ENCODE assay signal across 9 mouse cellular contexts in genomic region chr9:21846755-21847341, GRCm38 (mm10). TPM values are rescaled to one million over a fixed set of nuclear protein-coding genes. Genes with fewer than 3 reads are reported as not detected.
A peak's percentile ranks its signal among the peaks of the same experiment; 100 is the strongest.
DNase-seq lines count a peak whose midpoint lies in the region; ATAC-seq and TF ChIP-seq lines count a peak whose summit lies in the region.
"Had no signal": no experiment of that assay in that cellular context is flagged by ENCODE, and none has a peak within 500 bp of the region (broad histone marks: within the 10 kb centered on the region; RNA-seq: fewer than 3 reads in every experiment).

No protein-coding gene starts in this region.

- peak overlapping the region; percentile 63 for H3K4me2 ChIP-seq in lung, embryonic 14.5 days

- H3K27me3 ChIP-seq in kidney, adult 2 months (replicated peaks; ENCODE audit: control insufficient read depth, insufficient read depth, low read length), result no peaks in the 10 kb centered on the region
- H3K27me3 ChIP-seq in lung, embryonic 14.5 days (ENCODE audit: insufficient read depth, low read length), result no peaks in the 10 kb centered on the region

- H3K9me3 ChIP-seq in lung, embryonic 14.5 days (ENCODE audit: low read depth, low read length), result no peaks in the 10 kb centered on the region
- H3K9me3 ChIP-seq: G1E had no signal

- no peaks in the 10 kb centered on the region for H3K4me1 ChIP-seq in kidney, adult 2 months (ENCODE audit: control insufficient read depth, insufficient read depth, low read length)
- H3K4me1 ChIP-seq in lung, embryonic 14.5 days (ENCODE audit: insufficient read depth), result peaks cover 25% of the 10 kb centered on the region

- peak overlapping the region; percentile 51 for H3K9ac ChIP-seq in lung, embryonic 14.5 days

- 36% methylated on average over 11 of the region's 11 CpGs for WGBS in kidney, adult 2 months
- WGBS in lung, embryonic 14.5 days, result 8% methylated on average over 11 of the region's 11 CpGs

- no peaks in the 10 kb centered on the region; the same call in 1 of the 2 replicates for H3K36me3 ChIP-seq in kidney, adult 2 months (ENCODE audit: control insufficient read depth, insufficient read depth, low read length)
- peaks cover 39% of the 10 kb centered on the region for H3K36me3 ChIP-seq in lung, embryonic 14.5 days (ENCODE audit: insufficient read depth)

- peak overlapping the region; percentile 88 for H3K27ac ChIP-seq in kidney, adult 2 months (ENCODE audit: insufficient read depth, low read depth, low read length)
- H3K27ac ChIP-seq in lung, embryonic 14.5 days (ENCODE audit: low read depth), result peak overlapping the region; percentile 94

- peak; percentile 83 for ATAC-seq in lung, embryonic 14.5 days (ENCODE audit: insufficient read depth)
- no peak for ATAC-seq in megakaryocyte progenitor cell, adult 5-6 weeks (replicated peaks; ENCODE audit: poor library complexity)

- no peak for TF ChIP-seq POLR2A in kidney, adult 2 months (IDR thresholded peaks at IDR 0.05; ENCODE audit: low read depth, low read length)

- TF ChIP-seq CTCF in kidney, adult 2 months (conservative IDR thresholded peaks at IDR 0.05; ENCODE audit: insufficient read depth, insufficient read length, low read depth, low read length), result no peak
- TF ChIP-seq CTCF in lung, embryonic 14.5 days (IDR thresholded peaks at IDR 0.05; ENCODE audit: low read depth), result no peak

- H3K4me3 ChIP-seq in kidney, adult 2 months (ENCODE audit: insufficient read depth, low read depth, low read length), result peak overlapping the region; percentile 4; the same call in 1 of the 2 replicates
- H3K4me3 ChIP-seq in lung, embryonic 14.5 days (ENCODE audit: low read depth, low read length), result peak overlapping the region; percentile 31

- peak; percentile 52 for DNase-seq in retina, postnatal 1 day
- no peak for DNase-seq in retina, embryonic 14.5 days (ENCODE audit: low spot score)
- peak; percentile 89 for DNase-seq in heart, adult 8-10 months (ENCODE audit: low spot score)
- DNase-seq in kidney, adult 2 months, result peak; percentile 88
- peak; percentile 92 for DNase-seq in lung, embryonic 14.5 days
- DNase-seq in testis, postnatal 10 days (ENCODE audit: low spot score), result peak; percentile 68
- DNase-seq in layer of hippocampus, postnatal 14 days (ENCODE audit: low spot score in 2 of 2), result no peak

RNA-seq across cellular contexts. Expression of gene Dock6, which starts 5.6 kb away (rescaled TPM):
- 10 to 100 TPM; 27.3 to 35.7 (median 30.7) TPM for total RNA-seq in heart, adult 8-10 months (2022)
- 67.7 and 84.6 TPM in 2 replicates for polyA plus RNA-seq in kidney, adult 2 months (2012; rRNA removed)
- 52.3 and 60.9 TPM in 2 replicates for polyA plus RNA-seq in lung, embryonic 14.5 days (2014; fragmentation: Nextera tagmentation; extraction: Ambion mirVana)
- 0.64 and 1.6 TPM in 2 replicates for total RNA-seq in megakaryocyte progenitor cell, adult 5-6 weeks (2015)
- 0.67 and 2.3 TPM in 2 replicates for total RNA-seq in megakaryocyte progenitor cell, adult 5-6 weeks (2017)
- 10 to 100 TPM; 24.5 to 24.7 TPM for total RNA-seq in layer of hippocampus, postnatal 14 days (2021)

RNA-seq across cellular contexts. Expression of gene Angptl8, which starts 11.5 kb away (rescaled TPM):
- total RNA-seq in heart, adult 8-10 months (2022), result under 1 TPM in 1 of 4 experiments, not detected in 3; 0.38 TPM
- polyA plus RNA-seq in kidney, adult 2 months (2012; rRNA removed), result 11.9 and 19.5 TPM in 2 replicates
- polyA plus RNA-seq in lung, embryonic 14.5 days (2014; fragmentation: Nextera tagmentation; extraction: Ambion mirVana), result 1.3 and 1.9 TPM in 2 replicates
- total RNA-seq in megakaryocyte progenitor cell, adult 5-6 weeks (2015), result 0.22 and 1.8 TPM in 2 replicates
- 4.0 and 4.7 TPM in 2 replicates for total RNA-seq in megakaryocyte progenitor cell, adult 5-6 weeks (2017)
- total RNA-seq in layer of hippocampus, postnatal 14 days (2021), result not detected
- total RNA-seq: G1E had no signal
- polyA plus RNA-seq: G1E had no signal

RNA-seq across cellular contexts. Expression of gene Kank2, which starts 48.3 kb away (rescaled TPM):
- total RNA-seq in heart, adult 8-10 months (2022), result 10 to 100 TPM; 64.2 to 67.2 (median 65.6) TPM
- 21.8 and 23.6 TPM in 2 replicates for polyA plus RNA-seq in kidney, adult 2 months (2012; rRNA removed)
- 16.4 TPM in 2 replicates for polyA plus RNA-seq in lung, embryonic 14.5 days (2014; fragmentation: Nextera tagmentation; extraction: Ambion mirVana)
- total RNA-seq in megakaryocyte progenitor cell, adult 5-6 weeks (2015), result 0.72 and 1.2 TPM in 2 replicates
- total RNA-seq in megakaryocyte progenitor cell, adult 5-6 weeks (2017), result 0.71 and 1.2 TPM in 2 replicates
- total RNA-seq in layer of hippocampus, postnatal 14 days (2021), result 1 to 10 TPM; 7.1 to 7.8 TPM
- polyA plus RNA-seq: G1E had no signal

Comparison
In these comparisons a context has a peak if more than half of its experiments do, and no peak if none do; other contexts are left out.
1. DNase-seq: peak in retina, postnatal 1 day (single experiment), heart, adult 8-10 months (single experiment), kidney, adult 2 months (single experiment), lung, embryonic 14.5 days (single experiment) and testis, postnatal 10 days (single experiment); none in retina, embryonic 14.5 days (single experiment) and layer of hippocampus, postnatal 14 days (0 of 2).
2. RNA of gene Dock6, which starts 5.6 kb away (total RNA-seq): 27.3 to 35.7 TPM in heart, adult 8-10 months and 24.5 to 24.7 TPM in layer of hippocampus, postnatal 14 days; 0.64 to 2.3 TPM in megakaryocyte progenitor cell, adult 5-6 weeks; every median in the first group is over 4 times any median in the second.
3. RNA of gene Kank2, which starts 48.3 kb away (total RNA-seq): 64.2 to 67.2 TPM in heart, adult 8-10 months; 7.1 to 7.8 TPM in layer of hippocampus, postnatal 14 days and 0.71 to 1.2 TPM in megakaryocyte progenitor cell, adult 5-6 weeks; every median in the first group is over 4 times any median in the second.